Mouse (Mus musculus): Measurements from ENCODE around the gene Vmn2r55. TPM values are rescaled to one million over a fixed set of nuclear protein-coding genes. Genes with fewer than 3 reads are reported as not detected.
"Not testable (repeated sequence)": the region's sequence is repeated elsewhere in the genome, so short reads cannot be mapped to it uniquely, and the experiment has no call there.

Vmn2r55 gene
- not detected for total RNA-seq (2021)

GRCm38 (mm10) chr7:12684903-12685302, at the start of gene Vmn2r55:
TSS of gene Vmn2r55 (minus strand) at chr7:12685003.
- DNase-seq; intact Hi-C loops (cut with DNase I): not testable (repeated sequence)

- DNase-seq; intact Hi-C loops (cut with DNase I): not testable (repeated sequence)
These were observed 44.6 kb downstream of the Vmn2r55 start, which contains the start of gene Vmn2r54 for GRCm38 (mm10) chr7:12640219-12640618. TSS of gene Vmn2r54 (minus strand) at chr7:12640319.

GRCm38 (mm10) chr7:12608688-12609087, 76.1 kb downstream of the Vmn2r55 start, which contains the start of gene Vmn2r53:
TSS of gene Vmn2r53 (minus strand) at chr7:12608788.
- DNase-seq = no peak
- intact Hi-C loops (cut with DNase I) = no loop called here

Other genes starting within 250 kb of the Vmn2r55 start
- 10 to 100 TPM; 22.3 to 25.9 TPM for gene Zfp606, start 206.7 kb downstream of the Vmn2r55 start, total RNA-seq (2021)
- not detected for gene 2900092C05Rik, start 172.5 kb downstream of the Vmn2r55 start, total RNA-seq (2021)
- under 1 TPM; 0.06 to 0.12 TPM for gene Vmn2r53, start 76.2 kb downstream of the Vmn2r55 start, total RNA-seq (2021)
- gene Vmn2r54, start 44.7 kb downstream of the Vmn2r55 start, total RNA-seq (2021) = not detected
- gene Vmn2r56, start 50.0 kb upstream of the Vmn2r55 start, total RNA-seq (2021) = under 1 TPM in 1 of 2 experiments, not detected in 1; 0.06 TPM
- 10 to 100 TPM; 28.0 to 32.9 TPM for gene Zscan18, start 118.6 kb upstream of the Vmn2r55 start, total RNA-seq (2021)
- gene Zfp329, start 133.9 kb upstream of the Vmn2r55 start, total RNA-seq (2021) = 10 to 100 TPM; 25.9 to 26.3 TPM
- gene Zfp110, start 149.8 kb upstream of the Vmn2r55 start, total RNA-seq (2021) = 10 to 100 TPM; 20.7 to 22.7 TPM
- gene Zfp128, start 196.2 kb upstream of the Vmn2r55 start, total RNA-seq (2021) = 10 to 100 TPM in 1 of 2 experiments, 1 to 10 TPM in 1; 9.9 to 10.2 TPM
- gene Zscan22, start 212.8 kb upstream of the Vmn2r55 start, total RNA-seq (2021) = 10 to 100 TPM; 13.1 to 13.7 TPM
- gene Rps5, start 237.3 kb upstream of the Vmn2r55 start, total RNA-seq (2021) = 100 to 1,000 TPM; 784 to 787 TPM
- 1 to 10 TPM; 1.2 to 1.6 TPM for gene Rnf225, start 242.4 kb upstream of the Vmn2r55 start, total RNA-seq (2021)